8 mouse cellular contexts compared by ENCODE assay signal in the genomic region with DNA sequence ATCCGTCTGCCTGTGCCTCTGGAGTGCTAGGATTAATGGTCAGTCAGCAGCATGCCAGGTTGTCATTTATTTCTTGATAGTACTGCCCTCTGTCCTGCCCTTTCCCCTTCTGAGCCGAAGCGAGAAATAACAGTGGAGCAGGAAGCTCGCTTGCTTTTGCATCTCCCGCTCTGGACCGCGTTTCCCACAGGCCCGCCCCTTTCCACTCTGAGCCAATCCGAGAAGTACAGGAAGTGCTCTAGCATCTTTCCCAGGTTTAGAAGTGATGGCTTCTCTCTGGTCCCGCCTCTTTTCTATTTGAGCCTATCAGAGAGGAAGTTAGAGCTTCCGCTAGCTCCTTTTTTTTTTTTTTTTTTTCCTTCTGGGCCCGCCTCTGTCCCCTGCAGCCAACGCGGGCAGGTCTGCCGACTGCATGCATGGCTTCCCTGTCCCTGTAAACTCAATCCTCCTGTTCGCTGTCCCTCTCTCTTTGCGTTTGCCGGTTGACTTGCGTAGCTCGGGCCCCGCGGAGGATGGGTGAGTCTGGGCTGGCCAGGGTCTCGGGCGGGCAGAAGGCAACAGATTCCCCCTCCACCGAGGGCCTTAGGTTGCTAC. TPM values are rescaled to one million over a fixed set of nuclear protein-coding genes. Genes with fewer than 3 reads are reported as not detected.
DNase-seq lines count a peak whose midpoint lies in the region; ATAC-seq lines count a peak whose summit lies in the region.

No protein-coding gene starts in this region.

- peak; percentile 90 for ATAC-seq in inflammation-experienced regulatory T-cells, adult 6 months
- peak; percentile 93 for ATAC-seq in megakaryocyte-erythroid progenitor cell, adult 5-6 weeks (replicated peaks; ENCODE audit: low FRiP score, low TSS enrichment, poor library complexity, severe bottlenecking)

- DNase-seq in adrenal gland, adult (ENCODE audit: inconsistent age in 2 of 2, low spot score in 1 of 2): peak; percentile 96 to 98
- DNase-seq in embryo, embryonic 10.5 days (ENCODE audit: low spot score): peak; percentile 98
- peak; percentile 94 for DNase-seq in gastrocnemius, postnatal 14 days
- DNase-seq in left cerebral cortex, postnatal 10 days (ENCODE audit: extremely low spot score in 1 of 2, low spot score in 2 of 2): peak; percentile 96
- DNase-seq in right cerebral cortex, postnatal 25 days: peak; percentile 91
- DNase-seq in urinary bladder, postnatal 4 days (ENCODE audit: low spot score in 2 of 2): peak; percentile 87 to 93

- intact Hi-C loops in gastrocnemius, postnatal 14 days (cut with DNase I; ENCODE audit: low total_unique reads): no loop called here
- intact Hi-C loops in left cerebral cortex, postnatal 10 days (cut with DNase I): no loop called here

RNA-seq across cellular contexts. Expression of a gene that starts 1.4 kb away (rescaled TPM):
- 1 to 10 TPM; 7.8 to 9.1 TPM for total RNA-seq in gastrocnemius, postnatal 14 days (2021)
- 10 to 100 TPM; 30.4 to 35.1 (median 33.9) TPM for polyA plus RNA-seq in inflammation-experienced regulatory T-cells, adult 6 months (2017; shearing (Covaris generic))
- total RNA-seq in left cerebral cortex, postnatal 10 days (2021): 10 to 100 TPM; 16.8 to 20.9 TPM
- 23.2 and 28.4 TPM in 2 replicates for total RNA-seq in megakaryocyte-erythroid progenitor cell, adult 5-6 weeks (2014; fragmentation: Nextera tagmentation)
- 49.8 and 50.9 TPM in 2 replicates for total RNA-seq in megakaryocyte-erythroid progenitor cell, adult 5-6 weeks (2017)

RNA-seq across cellular contexts. Expression of a gene that starts 1.4 kb away (rescaled TPM):
- 10 to 100 TPM; 22.6 to 23.4 TPM for total RNA-seq in gastrocnemius, postnatal 14 days (2021)
- 100 to 1,000 TPM; 108 to 150 (median 130) TPM for polyA plus RNA-seq in inflammation-experienced regulatory T-cells, adult 6 months (2017; shearing (Covaris generic))
- total RNA-seq in left cerebral cortex, postnatal 10 days (2021): 10 to 100 TPM; 45.8 to 48.7 TPM
- total RNA-seq in megakaryocyte-erythroid progenitor cell, adult 5-6 weeks (2014; fragmentation: Nextera tagmentation): 65.5 and 66.6 TPM in 2 replicates
- 75.7 and 125 TPM in 2 replicates for total RNA-seq in megakaryocyte-erythroid progenitor cell, adult 5-6 weeks (2017)

RNA-seq across cellular contexts. Expression of a gene that starts 39.9 kb away (rescaled TPM):
- total RNA-seq in gastrocnemius, postnatal 14 days (2021): 10 to 100 TPM; 28.6 to 29.6 TPM
- polyA plus RNA-seq in inflammation-experienced regulatory T-cells, adult 6 months (2017; shearing (Covaris generic)): 10 to 100 TPM; 11.2 to 13.4 (median 13.2) TPM
- 10 to 100 TPM; 44.8 to 45.6 TPM for total RNA-seq in left cerebral cortex, postnatal 10 days (2021)
- 42.5 and 48.7 TPM in 2 replicates for total RNA-seq in megakaryocyte-erythroid progenitor cell, adult 5-6 weeks (2014; fragmentation: Nextera tagmentation)
- 35.8 and 42.8 TPM in 2 replicates for total RNA-seq in megakaryocyte-erythroid progenitor cell, adult 5-6 weeks (2017)

Comparison
In these comparisons a context has a peak if more than half of its experiments do, and no peak if none do; other contexts are left out.
1. Peak in every context shown above with its lines: DNase-seq and ATAC-seq.